Mouse (Mus musculus) granulocyte monocyte progenitor cell, adult 5-6 weeks (primary cell): ENCODE results near the gene Fam20b. TPM values are rescaled to one million over a fixed set of nuclear protein-coding genes. Genes with fewer than 3 reads are reported as not detected.
A peak's percentile ranks its signal among the peaks of the same experiment; 100 is the strongest.

ENCODE experiments used
- ATAC-seq: replicated peaks from 2 replicates; pipeline ENCODE4 v1.8.0; 2016; ENCODE audit warnings: mild to moderate bottlenecking, moderate TSS enrichment, inconsistent platforms; ENCODE audit not compliant: poor library complexity, severe bottlenecking
- total RNA-seq, 2 experiments: library from RNA; stranded (forward) in 1 of 2; stranded (reverse) in 1 of 2; fragments of 200-712, 200-1000 nt in 1 of 2; fragments of >200 nt in 1 of 2; fragmentation: Nextera tagmentation in 1 of 2; gene quantifications; 2 replicates each; pipeline ENCODE4 v1.2.3; 2014 to 2017

The Fam20b gene
- total RNA-seq, 2 experiments from 2014 or later, result 18.6 to 47.2 TPM

DNA sequence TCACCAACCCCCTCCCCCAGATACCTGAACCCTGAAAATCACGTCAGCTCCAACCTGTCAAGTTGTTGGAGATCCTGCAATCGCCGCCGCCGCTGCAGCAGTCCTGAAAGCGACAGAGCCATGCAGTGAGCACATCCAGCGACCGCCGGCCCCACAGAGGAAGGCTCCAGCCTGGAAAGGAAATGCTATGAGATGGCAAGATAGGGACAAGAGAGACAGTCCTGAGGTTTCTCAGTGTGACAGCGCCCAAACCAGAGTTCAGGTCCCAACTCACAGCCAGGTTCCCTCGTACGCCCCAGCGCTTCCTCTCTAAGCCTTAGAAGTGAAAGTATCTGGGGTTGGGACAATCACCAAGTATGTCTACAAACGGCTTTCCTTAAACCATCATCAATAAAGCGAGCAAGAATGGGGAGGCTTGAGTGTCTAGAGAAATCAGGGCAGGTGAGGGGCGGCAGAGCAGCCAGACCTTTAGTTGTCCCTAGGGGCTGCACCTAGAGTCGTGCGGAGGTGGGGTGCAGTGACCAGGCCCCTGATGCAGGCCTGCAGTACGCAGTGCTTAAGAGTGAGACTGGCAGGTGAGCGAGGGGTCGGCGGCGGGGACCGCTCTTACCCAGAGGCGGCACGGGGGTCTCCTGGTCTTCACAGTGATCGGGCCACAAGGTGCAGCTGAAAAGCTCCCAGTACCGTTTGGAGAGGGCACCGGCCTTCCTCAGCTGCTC lies 45.3 kb downstream of the Fam20b start:
- ATAC-seq, result peak; percentile 23

DNA sequence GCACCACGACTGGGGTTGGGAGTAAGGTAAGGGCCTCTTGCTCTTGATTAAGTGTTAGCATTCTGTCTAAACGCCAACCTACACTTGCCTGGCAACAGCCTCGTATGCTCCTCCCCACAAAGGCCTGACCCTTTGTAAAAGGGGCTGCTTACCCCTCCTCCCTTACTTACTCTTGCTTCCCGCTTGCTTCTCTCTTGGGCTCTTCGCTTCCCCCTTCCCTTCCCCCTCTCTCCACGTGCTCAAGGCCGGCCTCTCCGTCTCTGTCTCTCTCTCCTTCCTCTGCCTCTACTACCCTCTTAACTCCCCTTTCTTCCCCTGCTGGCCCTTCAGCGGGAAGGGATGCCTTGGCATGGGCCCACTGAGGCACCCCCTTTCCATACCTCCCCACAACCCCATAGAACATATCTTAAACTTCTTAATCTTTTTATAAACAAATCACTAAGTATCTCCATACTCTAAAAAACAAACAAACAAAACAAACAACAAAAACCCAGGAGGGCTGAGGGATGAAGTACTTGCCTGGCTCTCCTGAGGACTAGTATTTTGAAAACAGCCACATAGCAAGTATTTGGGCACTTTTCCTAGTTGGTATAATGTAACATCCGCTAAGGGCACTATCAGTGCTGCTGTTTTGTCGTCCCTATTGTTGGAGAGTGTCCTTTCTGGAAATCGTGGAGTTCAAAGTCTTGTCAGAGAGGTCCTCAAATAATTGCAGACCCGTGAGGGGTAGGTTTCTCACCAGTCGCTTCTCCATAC lies 46.0 kb downstream of the Fam20b start:
- peak; percentile 45 for ATAC-seq

DNA sequence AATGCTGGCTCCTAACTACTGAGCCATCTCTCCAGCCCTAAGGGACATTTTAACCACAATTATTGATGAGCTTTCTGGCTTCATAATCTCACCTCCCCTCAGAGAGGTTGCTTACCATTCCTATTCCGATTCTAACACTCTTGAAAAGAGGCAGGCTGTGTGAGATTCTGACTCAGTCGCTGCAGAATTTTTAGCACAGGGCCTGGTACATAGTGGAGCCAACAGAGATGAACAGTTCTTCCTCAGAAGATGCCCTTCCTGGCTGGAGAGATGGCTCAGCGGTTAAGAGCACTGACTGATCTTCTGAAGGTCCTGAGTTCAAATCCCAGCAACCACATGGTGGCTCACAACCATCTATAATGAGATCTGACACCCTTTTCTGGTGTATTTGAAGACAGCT lies 47.0 kb downstream of the Fam20b start:
- ATAC-seq, result no peak

DNA sequence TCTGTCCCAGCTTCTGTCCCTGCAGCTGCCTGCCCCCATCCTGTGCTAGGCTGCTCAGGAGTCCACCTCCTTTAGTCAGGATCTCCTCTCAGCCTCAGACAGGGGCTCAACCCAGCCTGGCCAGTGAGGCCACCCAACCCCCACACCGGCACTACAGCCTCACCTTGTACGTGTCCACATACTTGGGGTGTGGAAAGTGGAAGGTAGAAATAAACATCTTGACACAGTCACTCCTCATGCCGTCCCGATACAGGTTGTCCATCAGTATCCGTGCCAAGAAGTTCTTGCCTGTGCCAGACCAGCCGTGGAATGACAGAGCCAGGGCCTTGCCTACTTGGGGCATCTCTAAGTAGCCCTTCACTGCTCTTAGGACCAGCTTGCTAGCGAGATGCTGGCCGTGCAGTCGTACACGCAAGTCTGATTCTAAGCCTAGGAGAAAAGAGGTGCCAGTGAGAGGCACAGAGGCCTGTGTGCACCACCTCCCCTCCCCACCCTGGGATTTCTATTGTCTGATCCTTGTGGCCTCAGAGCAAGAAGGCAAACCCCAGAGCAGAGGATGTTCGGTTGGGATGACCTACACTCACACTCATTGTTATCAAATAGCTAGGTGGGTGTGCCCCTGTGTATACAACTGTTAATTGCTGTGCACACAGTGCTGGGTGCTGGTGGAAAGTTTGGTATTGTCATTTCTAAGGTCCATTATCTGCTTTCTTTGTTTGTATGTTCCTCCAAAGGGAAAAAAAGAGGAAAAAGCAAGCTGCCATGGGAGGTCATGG lies 49.5 kb downstream of the Fam20b start:
- ATAC-seq, result no peak

DNA sequence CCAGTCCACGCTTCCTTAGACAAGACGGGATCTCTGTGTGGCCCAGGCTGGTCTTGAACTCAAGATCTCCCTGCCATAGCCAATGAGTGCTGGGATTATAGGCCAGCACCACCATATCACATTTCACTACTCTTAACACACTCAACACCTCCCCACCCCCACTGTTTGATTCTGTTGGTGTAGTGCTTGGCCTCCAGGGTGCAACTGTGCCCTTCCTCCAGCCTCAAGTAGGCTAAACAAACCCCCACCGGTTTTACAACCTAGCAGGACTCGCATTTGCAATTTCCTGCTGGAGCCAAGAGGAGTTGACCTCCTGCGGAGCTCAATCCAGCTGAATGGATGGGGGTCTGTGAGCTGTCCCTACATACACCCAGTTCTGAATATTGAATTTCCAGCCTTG lies 50.3 kb downstream of the Fam20b start:
- no peak for ATAC-seq

DNA sequence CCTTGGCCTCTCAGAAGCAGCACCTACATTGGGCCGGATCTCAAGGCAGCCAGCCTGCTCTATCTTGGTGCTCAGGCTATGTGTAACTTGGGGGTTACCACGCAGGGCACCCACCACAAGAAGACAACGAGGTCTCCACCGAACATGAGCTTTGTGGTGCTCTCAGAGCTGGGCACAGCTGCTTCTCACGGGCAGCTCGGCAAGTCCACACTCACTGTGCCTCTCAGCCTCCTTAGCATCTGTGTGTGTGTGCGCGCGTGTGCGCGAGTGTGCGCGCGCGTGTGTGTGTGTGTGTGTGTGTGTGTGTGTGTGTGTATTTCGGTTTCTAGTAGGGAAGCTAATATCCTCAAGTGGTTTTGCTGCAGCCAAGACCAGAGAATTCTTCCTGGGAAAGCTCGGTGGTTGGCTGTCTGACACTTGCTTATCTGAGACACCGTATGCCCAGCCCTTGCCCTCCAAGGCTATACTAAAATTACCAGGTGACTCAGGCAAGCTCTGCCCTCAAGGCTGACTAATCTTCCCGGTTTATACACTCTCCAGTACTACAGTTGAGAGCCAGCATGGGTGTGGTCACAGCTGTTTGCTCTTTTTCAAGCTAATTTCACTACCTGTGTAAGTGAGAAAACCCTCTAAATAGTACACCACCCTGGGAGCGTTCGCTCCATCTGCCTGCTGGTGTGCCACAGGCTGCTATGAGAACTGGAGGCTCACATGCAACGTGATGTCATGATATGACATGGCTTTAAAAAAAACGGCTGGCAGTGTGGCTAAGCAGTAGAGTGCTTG lies 51.6 kb downstream of the Fam20b start:
- no peak; the same call in 1 of the 2 replicates for ATAC-seq

DNA sequence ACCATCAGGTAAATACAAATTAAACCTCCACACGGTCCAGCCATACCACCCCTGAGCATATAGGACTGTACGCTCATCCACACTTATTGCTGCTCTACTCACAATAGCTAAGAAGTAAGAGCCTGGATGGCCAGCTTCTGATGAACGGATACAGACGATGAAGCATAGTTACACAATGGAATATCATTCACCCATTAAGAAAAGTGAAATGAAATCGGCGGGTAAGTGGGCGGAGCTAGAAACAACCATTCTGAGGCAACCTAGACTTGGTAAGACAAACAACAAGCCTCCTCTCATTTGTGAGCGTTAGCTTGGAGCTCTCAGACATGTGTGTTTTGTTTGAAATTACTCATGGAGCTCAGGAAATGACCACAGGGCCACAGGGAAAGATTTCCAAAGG lies 53.1 kb downstream of the Fam20b start:
- peak; percentile 52 for ATAC-seq

DNA sequence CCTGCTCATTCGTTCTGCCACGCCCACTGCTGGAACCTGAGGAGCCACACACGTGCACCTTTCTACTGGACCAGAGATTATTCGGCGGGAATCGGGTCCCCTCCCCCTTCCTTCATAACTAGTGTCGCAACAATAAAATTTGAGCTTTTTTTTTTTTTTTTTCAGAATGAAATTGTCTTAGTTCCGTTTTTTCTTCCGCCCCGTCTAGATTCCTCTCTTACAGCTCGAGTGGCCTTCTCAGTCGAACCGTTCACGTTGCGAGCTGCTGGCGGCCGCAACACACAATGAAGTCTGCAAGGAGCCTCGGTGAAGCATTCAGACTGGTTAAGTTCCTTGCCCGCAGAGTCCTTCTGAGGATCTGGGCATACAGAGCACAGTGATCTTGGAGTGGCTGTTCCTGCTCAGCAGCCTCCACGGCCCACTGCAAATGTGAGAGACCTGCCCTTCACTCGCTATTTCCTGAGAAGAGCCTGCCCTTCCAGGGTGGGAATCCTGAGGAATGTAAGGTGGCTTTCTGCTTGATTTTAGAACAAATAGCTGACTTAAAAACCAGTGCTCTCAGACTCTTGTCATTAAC lies 58.1 kb downstream of the Fam20b start:
- ATAC-seq, result peak; percentile 50

DNA sequence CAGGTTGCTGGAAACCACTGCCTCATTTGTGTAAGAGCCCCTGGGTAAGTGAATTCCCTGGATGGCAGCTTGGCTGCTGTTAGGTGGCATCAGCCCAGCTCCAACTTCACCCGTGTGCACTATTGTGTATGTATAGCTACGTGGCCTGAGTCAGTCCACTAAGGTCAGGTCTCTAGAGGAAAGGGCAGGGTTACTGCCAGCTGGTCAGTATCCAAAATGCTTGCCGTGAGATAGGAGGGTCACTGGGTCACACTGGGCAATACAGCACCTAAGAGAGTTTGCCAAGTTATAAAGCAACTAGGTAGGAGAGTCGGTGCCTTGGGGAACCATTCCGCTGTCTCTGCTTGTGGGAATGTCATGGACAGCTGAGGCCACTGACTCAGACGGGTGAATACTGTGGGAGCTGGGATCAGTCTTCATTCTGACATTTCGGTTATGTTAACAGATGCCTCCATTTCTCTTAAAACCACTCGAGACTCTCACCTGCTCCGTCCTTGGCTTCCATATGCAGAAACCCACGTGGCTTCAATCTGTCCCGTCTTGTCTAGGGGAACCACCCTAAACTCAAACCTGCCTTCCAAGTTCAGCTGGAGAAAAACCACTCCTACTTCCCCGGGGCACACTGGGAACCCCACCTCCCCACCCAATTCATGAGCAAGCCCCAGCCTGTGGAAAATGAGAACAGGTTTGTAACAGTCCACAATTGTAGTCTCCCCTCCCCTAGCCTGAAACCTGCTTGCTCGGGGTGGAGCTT lies 58.8 kb downstream of the Fam20b start:
- ATAC-seq, result peak; percentile 91

DNA sequence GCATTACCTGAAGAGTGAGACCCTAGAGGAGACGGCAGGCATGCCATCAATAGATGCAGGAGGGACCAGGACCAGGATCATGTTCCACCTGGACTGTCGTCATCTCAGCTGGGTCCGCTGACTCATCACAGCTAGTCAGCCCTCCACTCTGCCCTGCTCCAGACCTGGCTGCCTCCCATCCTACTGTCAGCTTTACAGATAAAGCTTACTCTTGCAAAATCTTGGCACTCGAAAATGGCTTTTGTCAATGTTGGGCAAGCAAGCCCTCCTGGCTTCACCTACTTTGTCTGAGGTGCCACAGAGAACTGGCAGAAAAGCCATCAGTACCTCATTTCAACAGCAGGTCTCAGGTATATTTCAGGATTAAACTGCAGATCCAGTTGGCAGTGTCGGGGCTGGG lies 60.2 kb downstream of the Fam20b start:
- ATAC-seq, result no peak

DNA sequence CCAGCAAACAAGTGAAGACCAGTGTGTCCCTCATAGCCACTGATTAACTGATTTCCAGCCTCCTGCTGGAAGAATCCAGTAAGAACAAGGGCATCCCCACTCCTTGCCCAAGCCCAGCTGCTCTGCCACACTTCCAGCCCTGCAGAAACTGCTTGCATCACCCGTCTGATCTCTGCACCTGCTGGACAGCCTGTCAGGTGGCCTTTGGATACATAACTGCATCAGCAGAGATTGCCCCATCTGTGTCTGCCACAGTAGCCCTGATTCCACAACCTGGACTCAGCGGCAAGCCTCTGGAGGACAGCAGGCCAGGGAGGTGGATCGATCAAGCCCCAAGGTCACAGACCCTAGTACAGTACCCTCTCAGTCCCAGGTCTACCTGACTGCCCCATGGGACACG lies 61.4 kb downstream of the Fam20b start:
- no peak for ATAC-seq

DNA sequence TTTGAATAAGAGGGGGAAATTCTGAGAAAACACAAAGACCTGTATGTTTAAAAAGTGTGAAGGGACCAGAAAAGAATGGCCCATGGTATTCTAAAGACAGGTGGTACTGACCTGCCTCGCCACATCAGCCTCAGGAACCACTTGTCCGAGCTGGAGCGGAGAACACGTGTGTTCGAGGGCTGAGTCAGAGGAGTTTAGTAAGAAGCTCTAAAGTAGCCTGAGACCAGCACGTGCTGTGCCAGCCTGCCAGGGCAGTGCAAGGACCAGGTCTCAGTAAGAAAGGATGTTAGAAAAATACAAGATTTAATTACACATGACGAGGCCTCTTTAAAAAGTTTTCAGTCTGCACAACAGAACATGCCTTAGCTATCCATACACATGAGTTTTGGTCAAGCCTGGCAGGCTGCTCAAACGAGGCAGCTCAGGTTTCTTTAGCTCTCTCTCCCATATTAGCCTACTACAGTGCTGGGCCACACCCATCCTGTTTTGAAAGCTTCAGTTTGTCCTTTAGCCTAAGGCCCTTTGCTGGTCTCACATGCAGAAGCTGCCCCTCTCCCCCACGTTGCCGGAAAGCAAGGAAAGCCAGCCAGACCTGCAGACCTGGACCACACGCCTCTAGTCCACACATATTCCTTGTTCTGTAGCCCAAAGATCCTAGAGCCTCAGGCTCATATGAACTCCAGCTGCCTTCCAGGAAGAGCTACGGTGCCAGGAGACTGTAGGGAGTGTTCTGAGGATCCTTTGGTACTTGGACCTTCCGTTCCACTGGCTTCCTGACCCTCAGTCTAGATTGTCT lies 64.0 kb downstream of the Fam20b start:
- no peak for ATAC-seq

DNA sequence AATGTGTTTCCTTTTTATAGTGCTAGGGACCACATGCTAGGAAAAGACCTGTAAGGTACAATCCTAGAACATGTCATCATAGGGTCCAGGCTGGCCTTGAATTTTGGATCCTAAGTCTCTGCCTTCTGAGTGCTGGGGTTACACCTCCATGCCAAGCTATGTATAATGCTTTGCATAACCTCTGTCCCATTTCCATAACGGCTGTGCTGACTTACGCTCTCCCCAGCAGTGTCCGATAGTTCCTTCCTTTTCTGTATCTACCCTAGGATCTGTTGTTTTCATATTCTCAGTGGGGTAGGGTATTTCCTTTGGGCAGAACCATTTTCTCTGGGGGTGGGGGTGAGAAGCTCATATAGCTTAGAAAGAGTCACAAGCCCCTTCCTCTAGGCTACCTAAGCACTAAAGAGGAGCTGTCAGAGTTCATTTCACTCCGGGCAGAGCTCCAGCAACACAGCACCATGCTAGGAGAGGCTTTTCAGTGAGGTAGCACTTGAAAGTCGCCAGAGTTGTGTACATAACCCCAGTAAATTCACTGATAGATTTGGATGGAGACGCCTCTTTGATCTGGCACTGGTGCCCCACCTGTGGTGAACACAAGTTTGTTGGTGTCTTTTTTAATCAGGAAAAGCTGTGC lies 66.6 kb downstream of the Fam20b start:
- peak; percentile 38; the same call in 1 of the 2 replicates for ATAC-seq

DNA sequence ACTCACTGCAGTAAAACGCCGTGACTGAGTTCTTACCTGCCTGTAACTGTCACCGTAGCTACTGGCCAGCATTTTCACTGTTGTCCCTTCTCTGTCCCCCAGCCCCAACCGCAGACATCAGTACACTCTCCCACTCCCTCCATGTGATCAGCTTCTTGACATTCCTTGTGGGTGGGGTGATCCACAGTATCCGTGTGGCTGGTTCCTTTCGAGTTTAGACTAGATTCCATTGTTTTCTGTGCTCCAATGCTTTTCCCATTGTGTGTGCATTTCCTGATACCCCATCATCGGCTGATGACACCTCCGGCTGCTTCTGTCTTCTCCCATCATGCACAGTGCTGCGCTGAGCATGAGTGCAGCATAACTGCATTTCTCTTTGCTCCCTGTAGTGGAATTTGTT lies 68.3 kb downstream of the Fam20b start:
- no peak for ATAC-seq

DNA sequence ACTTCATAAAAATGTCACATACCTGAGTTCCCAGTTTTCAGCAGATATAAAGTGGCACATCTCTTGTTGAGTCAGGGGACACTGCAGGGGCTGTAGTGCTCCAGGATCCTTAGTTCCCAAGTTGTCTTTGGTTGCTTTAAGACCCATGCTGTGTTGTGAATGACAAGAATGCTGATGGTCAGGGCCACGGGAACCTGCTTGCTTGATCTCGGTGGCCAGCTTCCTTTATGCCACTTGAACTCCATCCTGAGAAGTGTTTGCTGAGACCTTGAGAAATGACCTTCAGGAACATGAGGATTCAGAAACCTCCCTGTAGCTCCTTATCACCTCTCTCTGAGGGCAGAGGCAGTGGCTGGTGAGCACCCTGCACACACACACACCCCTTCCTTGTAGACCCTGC lies 70.2 kb downstream of the Fam20b start:
- ATAC-seq, result no peak

DNA sequence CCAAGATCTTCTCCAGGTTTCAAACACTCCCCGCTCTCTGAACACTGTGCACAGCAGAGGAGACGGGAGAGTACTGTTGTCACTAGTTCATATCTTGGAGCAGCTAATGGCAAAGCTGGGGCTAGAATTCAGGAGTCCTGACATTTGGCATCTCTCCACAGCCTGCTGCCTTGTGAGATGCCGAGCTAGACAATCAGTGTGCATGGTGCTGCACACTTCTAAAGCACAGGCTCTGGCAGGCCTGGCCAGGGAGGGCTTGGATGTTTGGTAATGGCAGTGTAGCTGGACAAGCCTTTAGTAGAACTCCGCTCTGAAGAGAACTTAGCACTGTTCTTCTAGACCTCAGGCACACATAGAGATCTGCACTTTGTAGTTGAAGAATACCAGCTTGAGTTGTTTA lies 72.9 kb downstream of the Fam20b start:
- no peak for ATAC-seq

DNA sequence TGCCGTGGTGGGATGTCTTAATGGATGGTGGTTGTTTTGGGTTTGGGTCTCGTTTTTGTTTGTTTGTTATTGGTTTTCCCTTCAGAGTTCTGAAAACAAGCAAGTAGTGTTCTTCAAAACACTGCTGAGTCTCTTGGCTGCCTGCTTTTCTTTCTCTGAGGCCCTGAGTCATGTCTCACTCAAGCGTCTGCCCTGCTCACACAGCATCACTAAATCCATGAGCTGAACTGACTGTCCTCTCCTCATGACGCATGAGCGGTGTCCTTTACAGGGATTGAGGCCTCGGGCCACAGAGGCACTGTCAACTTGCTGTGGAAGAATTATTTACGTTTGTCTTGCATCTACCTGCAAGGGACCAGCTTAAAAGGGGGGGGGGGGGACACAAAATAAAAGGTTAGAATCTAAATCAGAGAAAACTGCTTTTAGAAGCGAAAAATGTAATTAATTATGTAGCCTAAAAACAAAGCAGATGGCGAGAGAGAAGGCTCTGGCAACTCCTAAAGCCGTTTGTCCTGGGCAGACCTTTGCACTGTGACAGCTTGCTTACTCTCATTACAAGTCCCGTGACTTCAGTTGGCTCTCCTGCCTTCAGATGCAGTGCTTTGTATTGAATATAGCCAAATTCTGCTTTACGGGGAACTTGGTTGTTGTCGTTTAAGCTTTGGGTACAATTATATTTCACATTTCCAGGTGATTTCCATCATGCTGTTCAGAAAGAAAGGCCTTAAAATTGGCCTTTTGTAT lies 73.9 kb downstream of the Fam20b start:
- ATAC-seq, result no peak
